Mouse (Mus musculus) limb, embryonic 12.5 days (tissue): ENCODE results near the gene Rc3h2. TPM values are rescaled to one million over a fixed set of nuclear protein-coding genes. Genes with fewer than 3 reads are reported as not detected.
A peak's percentile ranks its signal among the peaks of the same experiment; 100 is the strongest.

Experiments used
- ATAC-seq: fragments of 200-750 bp; cut with Nextera tagmentation; 2 replicates; pipeline ENCODE4 v1.8.0; 2017; ENCODE audit warnings: low read depth, moderate TSS enrichment; ENCODE audit not compliant: insufficient number of reproducible peaks, insufficient read depth, low FRiP score, low TSS enrichment
- H3K27ac ChIP-seq: fragments of 300-500 bp; sonication (generic); 2 replicates; pipeline ENCODE4 v1.5.1; 2016; ENCODE audit warnings: mild to moderate bottlenecking, moderate library complexity
- H3K27me3 ChIP-seq: fragments of 300-500 bp; sonication (generic); 2 replicates; pipeline ENCODE4 v1.6.1; 2016; ENCODE audit warnings: mild to moderate bottlenecking, moderate library complexity
- H3K36me3 ChIP-seq: fragments of 300-500 bp; sonication (generic); 2 replicates; pipeline ENCODE4 v1.6.1; 2016; ENCODE audit warnings: mild to moderate bottlenecking, moderate library complexity
- H3K4me1 ChIP-seq: fragments of 300-500 bp; sonication (generic); replicated peaks from 2 replicates; pipeline ENCODE4 v1.6.1; 2016
- H3K4me2 ChIP-seq: fragments of 300-500 bp; sonication (generic); 2 replicates; pipeline ENCODE4 v1.6.1; 2016; ENCODE audit warnings: mild to moderate bottlenecking, moderate library complexity
- H3K4me3 ChIP-seq: fragments of 300-500 bp; sonication (generic); replicated peaks from 2 replicates; pipeline ENCODE4 v1.5.1; 2016; ENCODE audit warnings: mild to moderate bottlenecking
- H3K9ac ChIP-seq: fragments of 300-500 bp; sonication (generic); replicated peaks from 2 replicates; pipeline ENCODE4 v1.6.1; 2016; ENCODE audit warnings: mild to moderate bottlenecking, moderate library complexity
- H3K9me3 ChIP-seq: fragments of 300-500 bp; sonication (generic); 2 replicates; pipeline ENCODE4 v1.6.1; 2016; ENCODE audit warnings: mild to moderate bottlenecking, moderate library complexity
- WGBS: fragments of 180-500 bp; shearing (Covaris S2); methylation state at CpG from one replicate; pipeline ENCODE4 v1.1.7; 2016; 5-methylcytosine and 5-hydroxymethylcytosine counted together
- polyA plus RNA-seq: library from polyadenylated mRNA; unstranded; fragments of >200 nt; fragmentation: Nextera tagmentation; extraction: Ambion mirVana; gene quantifications from 2 replicates; pipeline ENCODE4 v1.2.1, GENCODE M21; 2016

Rc3h2 gene
- polyA plus RNA-seq, 1 experiment from 2014 or later, result 25.6 TPM

- peak overlapping the region; percentile 96 for H3K27ac ChIP-seq
- peak overlapping the region; percentile 75 for H3K4me2 ChIP-seq
- 8% methylated on average over 3 of the region's 3 CpGs for WGBS
- ATAC-seq, result no peak
- no peaks in the 10 kb centered on the region for H3K27me3 ChIP-seq
- H3K4me1 ChIP-seq, result peaks cover 3% of the 10 kb centered on the region; the same call in 1 of the 2 replicates
- peak overlapping the region; percentile 96 for H3K9ac ChIP-seq
- peaks cover 8% of the 10 kb centered on the region; the same call in 1 of the 2 replicates for H3K36me3 ChIP-seq
- H3K9me3 ChIP-seq, result no peaks in the 10 kb centered on the region
- peak overlapping the region; percentile 94 for H3K4me3 ChIP-seq
Observed at GRCm38 (mm10) chr2:37421903-37422302, 800 bp downstream of the Rc3h2 start.

GRCm38 (mm10) chr2:37395539-37395938 lies 27.2 kb downstream of the Rc3h2 start:
- Histone ChIP-seq H3K4me3 (no peak overlapping the region), H3K36me3 (peaks cover 63% of the 10 kb centered on the region), H3K27me3 (no peaks in the 10 kb centered on the region), H3K9me3 (no peaks in the 10 kb centered on the region), H3K4me2 (no peak overlapping the region), H3K4me1 (no peaks in the 10 kb centered on the region), H3K9ac (no peak overlapping the region), H3K27ac (no peak overlapping the region)
- WGBS, result 74% methylated on average over 1 of the region's 1 CpGs
- no peak for ATAC-seq

DNA sequence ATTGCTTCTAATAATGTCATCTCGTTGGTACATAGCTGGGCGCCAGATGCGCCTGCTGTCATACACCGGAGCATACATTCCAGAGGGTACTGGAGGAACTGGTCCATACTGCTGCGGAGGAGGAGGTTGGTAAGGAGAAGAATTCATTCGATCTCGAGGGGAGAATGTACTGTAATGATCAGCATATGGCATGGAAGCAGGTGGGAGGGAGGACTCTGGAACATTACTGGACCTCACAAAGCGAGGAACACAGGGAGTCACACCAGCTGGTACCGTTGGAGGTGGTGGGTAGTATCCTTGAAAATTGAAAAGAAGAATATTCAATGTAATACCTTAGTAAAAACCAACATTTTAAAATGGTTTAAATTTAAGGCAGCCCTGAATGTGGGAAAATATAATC lies 39.8 kb downstream of the Rc3h2 start:
- no peaks in the 10 kb centered on the region for H3K4me1 ChIP-seq
- no peaks in the 10 kb centered on the region for H3K27me3 ChIP-seq
- H3K4me3 ChIP-seq, result no peak overlapping the region
- no peak for ATAC-seq
- no peak overlapping the region for H3K9ac ChIP-seq
- H3K27ac ChIP-seq, result no peak overlapping the region
- WGBS, result 93% methylated on average over 9 of the region's 9 CpGs
- H3K4me2 ChIP-seq, result no peak overlapping the region
- peaks cover 50% of the 10 kb centered on the region for H3K36me3 ChIP-seq
- H3K9me3 ChIP-seq, result no peaks in the 10 kb centered on the region

- H3K36me3 ChIP-seq, result peaks cover 57% of the 10 kb centered on the region
- no peaks in the 10 kb centered on the region for H3K4me1 ChIP-seq
- no peak for ATAC-seq
- no peaks in the 10 kb centered on the region for H3K27me3 ChIP-seq
- no peak overlapping the region for H3K27ac ChIP-seq
- 48% methylated on average over 2 of the region's 2 CpGs for WGBS
- H3K4me3 ChIP-seq, result no peak overlapping the region
- no peaks in the 10 kb centered on the region for H3K9me3 ChIP-seq
- no peak overlapping the region for H3K9ac ChIP-seq
- H3K4me2 ChIP-seq, result no peak overlapping the region
Observed at GRCm38 (mm10) chr2:37380189-37380588, 42.5 kb downstream of the Rc3h2 start.

GRCm38 (mm10) chr2:37376018-37376417 lies 46.7 kb downstream of the Rc3h2 start:
- H3K27ac ChIP-seq, result no peak overlapping the region
- no peaks in the 10 kb centered on the region for H3K9me3 ChIP-seq
- no peak for ATAC-seq
- H3K9ac ChIP-seq, result no peak overlapping the region
- H3K4me2 ChIP-seq, result no peak overlapping the region
- no peaks in the 10 kb centered on the region for H3K27me3 ChIP-seq
- peaks cover 45% of the 10 kb centered on the region for H3K36me3 ChIP-seq
- H3K4me3 ChIP-seq, result no peak overlapping the region
- WGBS, result 97% methylated on average over 1 of the region's 1 CpGs
- H3K4me1 ChIP-seq, result no peaks in the 10 kb centered on the region

DNA sequence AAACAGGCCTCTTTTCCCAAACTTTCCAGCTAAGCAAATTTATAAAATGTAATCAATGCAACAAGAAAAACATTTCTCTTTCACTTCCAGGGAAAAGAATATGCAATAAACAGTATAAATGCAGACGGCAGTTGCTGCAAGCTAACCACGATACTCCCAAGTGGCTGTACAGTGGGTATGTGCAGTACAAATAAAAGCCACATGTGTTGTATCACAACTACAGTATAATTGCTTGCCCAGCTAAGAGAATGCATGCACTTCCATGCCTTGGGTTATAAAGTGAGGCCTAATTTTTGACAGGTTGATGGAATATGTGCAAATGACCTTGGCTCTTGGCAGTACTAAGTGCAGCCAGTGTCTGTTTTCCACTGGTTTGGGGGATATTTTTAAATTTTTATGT lies 52.1 kb downstream of the Rc3h2 start:
- Histone ChIP-seq H3K4me2 (no peak overlapping the region), H3K4me1 (no peaks in the 10 kb centered on the region), H3K36me3 (peaks cover 18% of the 10 kb centered on the region), H3K9ac (no peak overlapping the region), H3K4me3 (no peak overlapping the region), H3K27ac (no peak overlapping the region), H3K27me3 (no peaks in the 10 kb centered on the region), H3K9me3 (no peaks in the 10 kb centered on the region)
- ATAC-seq, result no peak
- WGBS, result 60% methylated on average over 2 of the region's 2 CpGs

DNA sequence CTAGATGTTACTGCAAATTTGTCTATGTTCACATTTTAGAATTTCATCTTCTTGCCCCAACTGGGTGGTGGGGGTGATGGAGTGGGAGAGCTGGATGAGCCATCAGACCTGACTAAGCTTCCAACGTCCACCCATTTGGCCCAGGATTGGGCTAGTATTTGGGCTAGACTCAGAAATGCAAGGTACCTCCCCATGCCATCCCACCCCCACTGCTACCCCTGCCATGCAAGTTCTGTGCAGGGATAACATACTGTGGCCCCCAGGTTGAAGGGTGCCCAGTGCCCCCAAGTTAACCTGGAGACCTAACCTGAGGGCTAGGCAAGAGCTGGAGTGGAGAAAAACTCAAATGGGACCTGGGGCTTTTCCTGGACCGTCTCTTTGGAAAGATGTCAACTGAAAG lies 62.8 kb downstream of the Rc3h2 start:
- Histone ChIP-seq H3K4me1 (peaks cover 3% of the 10 kb centered on the region), H3K27ac (no peak overlapping the region), H3K4me3 (no peak overlapping the region), H3K9me3 (no peaks in the 10 kb centered on the region), H3K27me3 (no peaks in the 10 kb centered on the region), H3K4me2 (peak overlapping the region; percentile 72; the same call in 1 of the 2 replicates), H3K9ac (no peak overlapping the region), H3K36me3 (peaks cover 24% of the 10 kb centered on the region)
- no peak for ATAC-seq
- WGBS, result 91% methylated on average over 2 of the region's 2 CpGs

- peaks cover 34% of the 10 kb centered on the region for H3K36me3 ChIP-seq
- no peaks in the 10 kb centered on the region for H3K9me3 ChIP-seq
- peak; percentile 99 for ATAC-seq
- H3K4me3 ChIP-seq, result peak within 1 kb of the TSS; percentile 66
- WGBS, result under 1% methylated on average over 39 of the region's 42 CpGs
- H3K4me1 ChIP-seq, result peaks cover 3% of the 10 kb centered on the region
- H3K27me3 ChIP-seq, result no peaks in the 10 kb centered on the region
- peak within 1 kb of the TSS; percentile 72 for H3K4me2 ChIP-seq
- peak within 1 kb of the TSS; percentile 96 for H3K27ac ChIP-seq
- peak within 1 kb of the TSS; percentile 77 for H3K9ac ChIP-seq
Observed at GRCm38 (mm10) chr2:37358633-37359540, 63.8 kb downstream of the Rc3h2 start, which contains the start of gene Pdcl. Pdcl (minus strand) TSS chr2:37359332.

DNA sequence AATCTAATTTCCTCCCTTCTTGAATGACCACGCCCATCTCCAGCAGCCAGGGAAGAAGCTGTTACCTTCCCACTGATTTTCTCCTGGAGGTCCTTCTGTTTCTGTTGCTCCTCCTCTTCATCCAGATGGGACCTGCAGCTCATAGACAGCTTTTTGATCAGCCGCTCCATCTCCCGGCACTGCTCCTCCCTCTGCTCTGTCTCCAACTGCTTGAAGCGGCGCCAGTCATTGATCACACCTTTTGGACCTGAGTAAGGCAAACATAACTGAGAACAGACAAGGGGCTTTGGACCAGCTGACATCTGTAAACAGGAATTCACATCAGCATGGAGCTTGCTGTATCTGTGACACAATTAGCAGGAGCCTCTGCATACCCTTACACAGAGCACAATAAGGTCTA lies 67.1 kb downstream of the Rc3h2 start:
- H3K4me1 ChIP-seq, result peaks cover 3% of the 10 kb centered on the region
- no peak overlapping the region for H3K27ac ChIP-seq
- no peak overlapping the region for H3K9ac ChIP-seq
- H3K4me3 ChIP-seq, result no peak overlapping the region
- ATAC-seq, result no peak
- H3K9me3 ChIP-seq, result no peaks in the 10 kb centered on the region
- WGBS, result 92% methylated on average over 5 of the region's 5 CpGs
- H3K4me2 ChIP-seq, result no peak overlapping the region
- H3K27me3 ChIP-seq, result no peaks in the 10 kb centered on the region
- H3K36me3 ChIP-seq, result peaks cover 65% of the 10 kb centered on the region

GRCm38 (mm10) chr2:37351671-37352070 lies 71.0 kb downstream of the Rc3h2 start:
- no peak overlapping the region for H3K27ac ChIP-seq
- H3K9me3 ChIP-seq, result no peaks in the 10 kb centered on the region
- no peaks in the 10 kb centered on the region for H3K27me3 ChIP-seq
- H3K4me3 ChIP-seq, result no peak overlapping the region
- H3K4me1 ChIP-seq, result no peaks in the 10 kb centered on the region
- no peak overlapping the region for H3K9ac ChIP-seq
- no peak for ATAC-seq
- H3K4me2 ChIP-seq, result no peak overlapping the region
- 91% methylated on average over 7 of the region's 7 CpGs for WGBS
- H3K36me3 ChIP-seq, result peaks cover 67% of the 10 kb centered on the region

- Histone ChIP-seq H3K4me1 (no peaks in the 10 kb centered on the region), H3K4me2 (no peak overlapping the region), H3K27ac (no peak overlapping the region), H3K9me3 (no peaks in the 10 kb centered on the region), H3K36me3 (no peaks in the 10 kb centered on the region), H3K27me3 (no peaks in the 10 kb centered on the region), H3K4me3 (no peak overlapping the region), H3K9ac (no peak overlapping the region)
- ATAC-seq, result no peak
- 65% methylated on average over 10 of the region's 10 CpGs for WGBS
Observed at GRCm38 (mm10) chr2:37338497-37339187, 84.1 kb downstream of the Rc3h2 start.
